In genomic region chr17:63161953-63162352, GRCm38 (mm10) we compare ENCODE assay signal across 21 mouse cellular contexts.
A peak's percentile ranks its signal among the peaks of the same experiment; 100 is the strongest.
DNase-seq lines count a peak whose midpoint lies in the region; ATAC-seq and TF ChIP-seq lines count a peak whose summit lies in the region.
"Had no signal": no experiment of that assay in that cellular context is flagged by ENCODE, and none has a peak within 500 bp of the region (broad histone marks: within the 10 kb centered on the region; RNA-seq: fewer than 3 reads in every experiment).

No protein-coding gene starts in this region.

- no peaks in the 10 kb centered on the region for H3K27me3 ChIP-seq in forebrain, embryonic 14.5 days (replicated peaks; ENCODE audit: control insufficient read depth, insufficient read depth, low read length)
- H3K27me3 ChIP-seq in forebrain, embryonic 11.5 days (ENCODE audit: control insufficient read depth, insufficient read depth, low read length) = no peaks in the 10 kb centered on the region
- H3K27me3 ChIP-seq in midbrain, embryonic 15.5 days (replicated peaks) = no peaks in the 10 kb centered on the region
- no peaks in the 10 kb centered on the region for H3K27me3 ChIP-seq in midbrain, embryonic 14.5 days (ENCODE audit: control insufficient read depth, insufficient read depth, low read length)
- H3K27me3 ChIP-seq: heart, embryonic 15.5 days; megakaryocyte, embryonic 14.5 days; stomach, embryonic 15.5 days had no signal

- H3K27ac ChIP-seq in forebrain, embryonic 14.5 days (ENCODE audit: low read depth, low read length) = no peak overlapping the region
- H3K27ac ChIP-seq in forebrain, embryonic 11.5 days (ENCODE audit: low read depth, low read length) = no peak overlapping the region
- H3K27ac ChIP-seq in midbrain, embryonic 15.5 days = peak overlapping the region; percentile 20; the same call in 1 of the 2 replicates
- H3K27ac ChIP-seq in midbrain, embryonic 14.5 days (replicated peaks; ENCODE audit: low read depth, low read length) = no peak overlapping the region
- peak overlapping the region; percentile 83 for H3K27ac ChIP-seq in embryonic fibroblast, embryonic 13.5 days (ENCODE audit: insufficient read depth, low read length)
- H3K27ac ChIP-seq: heart, embryonic 15.5 days; limb, embryonic 10.5 days; stomach, embryonic 15.5 days had no signal

- 21% methylated on average over 5 of the region's 5 CpGs for WGBS in forebrain, embryonic 14.5 days
- 46% methylated on average over 5 of the region's 5 CpGs for WGBS in forebrain, embryonic 11.5 days
- 48% methylated on average over 5 of the region's 5 CpGs for WGBS in midbrain, embryonic 15.5 days
- 57% methylated on average over 5 of the region's 5 CpGs for WGBS in midbrain, embryonic 14.5 days

- DNase-seq in forebrain, embryonic 14.5 days (ENCODE audit: low spot score) = peak; percentile 36
- DNase-seq in forebrain, embryonic 11.5 days (ENCODE audit: low spot score) = no peak
- DNase-seq in midbrain, embryonic 14.5 days = no peak
- DNase-seq in telencephalon, adult 2 months (ENCODE audit: low read depth, low spot score) = peak; percentile 42
- DNase-seq in right cerebral cortex, postnatal 36 days (ENCODE audit: low spot score in 2 of 2) = no peak
- DNase-seq: adrenal gland, postnatal 36 days; cerebellum, adult 2 months; gastrocnemius, postnatal 36 days; kidney, adult 18-20 months; kidney, postnatal 10 days; liver, postnatal 0 days; lung, postnatal 14 days; right cerebral cortex, postnatal 14 days had no signal

- no peak overlapping the region for H3K9ac ChIP-seq in forebrain, embryonic 14.5 days (ENCODE audit: low read length)
- H3K9ac ChIP-seq in forebrain, embryonic 11.5 days (ENCODE audit: low read length) = no peak overlapping the region
- H3K9ac ChIP-seq in midbrain, embryonic 15.5 days = no peak overlapping the region
- no peak overlapping the region for H3K9ac ChIP-seq in midbrain, embryonic 14.5 days (replicated peaks; ENCODE audit: low read length)
- H3K9ac ChIP-seq: heart, embryonic 15.5 days; liver, postnatal 0 days; stomach, embryonic 15.5 days had no signal

- H3K9me3 ChIP-seq in forebrain, embryonic 14.5 days (replicated peaks; ENCODE audit: control insufficient read depth, low read length) = no peaks in the 10 kb centered on the region
- H3K9me3 ChIP-seq in forebrain, embryonic 11.5 days (ENCODE audit: control insufficient read depth, low read length) = no peaks in the 10 kb centered on the region
- no peaks in the 10 kb centered on the region for H3K9me3 ChIP-seq in midbrain, embryonic 15.5 days
- no peaks in the 10 kb centered on the region for H3K9me3 ChIP-seq in midbrain, embryonic 14.5 days (ENCODE audit: control insufficient read depth, low read length)
- H3K9me3 ChIP-seq: heart, embryonic 15.5 days; limb, embryonic 10.5 days; megakaryocyte, embryonic 14.5 days; stomach, embryonic 15.5 days had no signal

- no peak for TF ChIP-seq POLR2A in embryonic fibroblast, embryonic 13.5 days (IDR thresholded peaks at IDR 0.05; ENCODE audit: low read depth, low read length)

- H3K4me2 ChIP-seq in forebrain, embryonic 14.5 days (ENCODE audit: low read length) = no peak overlapping the region
- no peak overlapping the region for H3K4me2 ChIP-seq in forebrain, embryonic 11.5 days (ENCODE audit: low read depth, low read length, severe bottlenecking)
- no peak overlapping the region for H3K4me2 ChIP-seq in midbrain, embryonic 15.5 days
- no peak overlapping the region for H3K4me2 ChIP-seq in midbrain, embryonic 14.5 days (ENCODE audit: low read length)
- H3K4me2 ChIP-seq: heart, embryonic 15.5 days; stomach, embryonic 15.5 days had no signal

- no peak overlapping the region for H3K4me3 ChIP-seq in forebrain, embryonic 14.5 days (ENCODE audit: low read depth, low read length)
- H3K4me3 ChIP-seq in forebrain, embryonic 11.5 days (ENCODE audit: low read depth, low read length) = no peak overlapping the region
- no peak overlapping the region for H3K4me3 ChIP-seq in midbrain, embryonic 15.5 days
- H3K4me3 ChIP-seq in midbrain, embryonic 14.5 days (replicated peaks; ENCODE audit: low read depth, low read length) = no peak overlapping the region
- no peak overlapping the region for H3K4me3 ChIP-seq in embryonic fibroblast, embryonic 13.5 days (ENCODE audit: insufficient read depth, low read length)
- H3K4me3 ChIP-seq: heart, embryonic 15.5 days; limb, embryonic 10.5 days; megakaryocyte, embryonic 14.5 days; stomach, embryonic 15.5 days had no signal

- H3K36me3 ChIP-seq in forebrain, embryonic 14.5 days (ENCODE audit: control insufficient read depth, insufficient read depth, low read length) = no peaks in the 10 kb centered on the region
- no peaks in the 10 kb centered on the region for H3K36me3 ChIP-seq in forebrain, embryonic 11.5 days (ENCODE audit: control insufficient read depth, insufficient read depth, low read length)
- no peaks in the 10 kb centered on the region for H3K36me3 ChIP-seq in midbrain, embryonic 15.5 days (replicated peaks)
- no peaks in the 10 kb centered on the region for H3K36me3 ChIP-seq in midbrain, embryonic 14.5 days (ENCODE audit: control insufficient read depth, insufficient read depth, low read length)
- H3K36me3 ChIP-seq: heart, embryonic 15.5 days; limb, embryonic 10.5 days; stomach, embryonic 15.5 days had no signal

- H3K4me1 ChIP-seq in forebrain, embryonic 14.5 days (ENCODE audit: control insufficient read depth, insufficient read depth, low read length) = no peaks in the 10 kb centered on the region
- peaks cover 4% of the 10 kb centered on the region; the same call in 1 of the 2 replicates for H3K4me1 ChIP-seq in forebrain, embryonic 11.5 days (replicated peaks; ENCODE audit: control insufficient read depth, insufficient read depth, low read length)
- peaks cover 22% of the 10 kb centered on the region for H3K4me1 ChIP-seq in midbrain, embryonic 15.5 days
- peaks cover 10% of the 10 kb centered on the region for H3K4me1 ChIP-seq in midbrain, embryonic 14.5 days (ENCODE audit: control insufficient read depth, insufficient read depth, low read length)
- H3K4me1 ChIP-seq in embryonic fibroblast, embryonic 13.5 days (ENCODE audit: control insufficient read depth, insufficient read depth, low read length) = peaks cover 21% of the 10 kb centered on the region
- H3K4me1 ChIP-seq: stomach, embryonic 15.5 days had no signal

- no peak for TF ChIP-seq CTCF in embryonic fibroblast, embryonic 13.5 days (IDR thresholded peaks at IDR 0.05; ENCODE audit: borderline replicate concordance, insufficient read depth, low read length)

- no peak for ATAC-seq in forebrain, embryonic 14.5 days
- ATAC-seq in forebrain, embryonic 11.5 days (replicated peaks; ENCODE audit: low FRiP score) = no peak
- ATAC-seq in midbrain, embryonic 15.5 days (replicated peaks) = no peak
- no peak for ATAC-seq in midbrain, embryonic 14.5 days (ENCODE audit: low FRiP score, low TSS enrichment)
- ATAC-seq in megakaryocyte, adult 5-6 weeks (ENCODE audit: poor library complexity, severe bottlenecking) = no peak
- ATAC-seq: liver, postnatal 0 days; midbrain, embryonic 16.5 days had no signal

Comparison
In these comparisons a context has a peak if more than half of its experiments do, and no peak if none do; other contexts are left out.
1. DNase-seq: peak in forebrain, embryonic 14.5 days (single experiment) and telencephalon, adult 2 months (single experiment); none in forebrain, embryonic 11.5 days (single experiment), midbrain, embryonic 14.5 days (single experiment) and right cerebral cortex, postnatal 36 days (0 of 2).
2. H3K27ac ChIP-seq: peak in midbrain, embryonic 15.5 days (single experiment) and embryonic fibroblast, embryonic 13.5 days (single experiment); none in forebrain, embryonic 14.5 days (single experiment), forebrain, embryonic 11.5 days (single experiment) and midbrain, embryonic 14.5 days (single experiment).